Mouse (Mus musculus): ENCODE results near the gene Scrg1.
"Not testable (repeated sequence)": the region's sequence is repeated elsewhere in the genome, so short reads cannot be mapped to it uniquely, and the experiment has no call there.

DNA sequence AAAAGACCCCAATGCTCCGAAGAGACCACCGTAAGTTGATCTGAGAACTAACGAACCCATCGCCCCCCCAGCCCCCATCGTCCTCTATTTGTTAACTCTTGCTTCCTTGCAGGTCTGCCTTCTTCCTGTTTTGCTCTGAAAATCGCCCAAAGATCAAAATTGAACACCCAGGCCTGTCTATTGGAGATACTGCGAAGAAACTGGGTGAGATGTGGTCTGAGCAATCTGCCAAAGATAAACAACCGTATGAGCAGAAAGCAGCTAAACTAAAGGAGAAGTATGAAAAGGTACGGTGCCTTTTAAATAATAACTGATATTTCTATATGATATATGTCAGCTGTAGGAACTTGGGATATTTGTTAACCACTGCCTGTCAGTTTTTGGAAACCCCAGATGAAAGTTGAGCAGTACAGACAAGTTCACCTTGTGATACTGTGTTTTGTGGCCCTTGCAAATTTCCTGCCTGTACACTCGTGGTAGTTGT, 57.5 kb downstream of the Scrg1 start:
- TF ChIP-seq CHD1 (IDR thresholded peaks at IDR 0.05; ENCODE audit: low read depth, low read length) (peak; percentile 86), GATA1 (IDR thresholded peaks at IDR 0.05; ENCODE audit: low read depth, low read length) (peak; percentile 74)
- TF ChIP-seq CTCF (IDR thresholded peaks at IDR 0.05 in 2 of 3, conservative IDR thresholded peaks at IDR 0.05 in 1 of 3; ENCODE audit: control insufficient read depth in 1 of 3, insufficient read depth in 1 of 3, low read depth in 2 of 3, low read length in 3 of 3, poor library complexity in 1 of 3, severe bottlenecking in 1 of 3), result not testable (repeated sequence)
